Comparison of ENCODE assay signal across 8 mouse cellular contexts in the genomic region with DNA sequence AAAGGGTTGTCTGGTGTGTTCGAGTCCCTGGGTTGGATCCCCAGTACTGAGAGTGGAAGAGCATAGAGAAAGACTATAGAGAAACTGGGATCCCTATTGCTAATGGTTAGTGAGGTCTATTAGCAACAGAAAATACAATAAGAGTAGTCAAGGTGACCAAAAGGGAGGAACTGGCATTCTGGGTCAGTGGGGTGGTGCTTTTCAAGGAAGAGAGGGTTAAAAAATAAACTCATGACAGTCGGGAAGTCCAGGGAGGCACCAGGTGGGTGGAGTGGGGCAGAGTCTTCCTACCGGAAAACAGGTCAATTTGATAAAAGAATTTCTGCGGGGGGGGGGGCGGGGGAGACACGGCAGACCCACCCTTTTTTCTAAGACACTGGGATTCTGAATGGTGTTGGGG. TPM values are rescaled to one million over a fixed set of nuclear protein-coding genes. Genes with fewer than 3 reads are reported as not detected.
DNase-seq lines count a peak whose midpoint lies in the region; ATAC-seq and TF ChIP-seq lines count a peak whose summit lies in the region.

No protein-coding gene starts in this region.

- no peak for TF ChIP-seq CTCF in heart, postnatal 0 days (IDR thresholded peaks at IDR 0.05; ENCODE audit: low read depth)

- ATAC-seq in lung, embryonic 16.5 days (ENCODE audit: low read depth), result no peak
- no peak for ATAC-seq in heart, postnatal 0 days (ENCODE audit: insufficient read depth, low read depth)
- ATAC-seq in limb, embryonic 14.5 days (ENCODE audit: low FRiP score, low read depth), result no peak
- ATAC-seq in stomach, embryonic 14.5 days (ENCODE audit: insufficient number of reproducible peaks, insufficient read depth, low FRiP score, low read depth), result no peak

- peak overlapping the region; percentile 85 for H3K4me2 ChIP-seq in lung, embryonic 16.5 days (ENCODE audit: low read depth, low read length)
- peak overlapping the region; percentile 80 for H3K4me2 ChIP-seq in heart, postnatal 0 days (ENCODE audit: low read depth, low read length)
- peak overlapping the region; percentile 83 for H3K4me2 ChIP-seq in limb, embryonic 14.5 days (replicated peaks; ENCODE audit: low read depth, low read length, severe bottlenecking)
- peak overlapping the region; percentile 89 for H3K4me2 ChIP-seq in stomach, embryonic 14.5 days (replicated peaks; ENCODE audit: low read depth, low read length)

- no peaks in the 10 kb centered on the region for H3K27me3 ChIP-seq in lung, embryonic 16.5 days (ENCODE audit: control insufficient read depth, insufficient read depth, low read depth, low read length)
- no peaks in the 10 kb centered on the region for H3K27me3 ChIP-seq in heart, postnatal 0 days (ENCODE audit: control insufficient read depth, insufficient read depth, low read length)
- H3K27me3 ChIP-seq in limb, embryonic 14.5 days (ENCODE audit: control insufficient read depth, insufficient read depth, low read length), result no peaks in the 10 kb centered on the region
- H3K27me3 ChIP-seq in stomach, embryonic 14.5 days (ENCODE audit: control insufficient read depth, insufficient read depth, low read length), result no peaks in the 10 kb centered on the region

- H3K9ac ChIP-seq in lung, embryonic 16.5 days (ENCODE audit: low read length), result peak overlapping the region; percentile 59
- H3K9ac ChIP-seq in heart, postnatal 0 days (replicated peaks; ENCODE audit: low read depth, low read length), result peak overlapping the region; percentile 86
- peak overlapping the region; percentile 74; the same call in 1 of the 2 replicates for H3K9ac ChIP-seq in limb, embryonic 14.5 days (ENCODE audit: low read depth, low read length, severe bottlenecking)
- H3K9ac ChIP-seq in stomach, embryonic 14.5 days (replicated peaks; ENCODE audit: low read depth, low read length), result no peak overlapping the region

- TF ChIP-seq EP300 in heart, postnatal 0 days (IDR thresholded peaks at IDR 0.05; ENCODE audit: low read depth), result no peak

- peak overlapping the region; percentile 96 for H3K4me3 ChIP-seq in lung, embryonic 16.5 days (ENCODE audit: low read length)
- H3K4me3 ChIP-seq in heart, postnatal 0 days (ENCODE audit: low read depth, low read length), result peak overlapping the region; percentile 98
- peak overlapping the region; percentile 89 for H3K4me3 ChIP-seq in limb, embryonic 14.5 days (replicated peaks; ENCODE audit: low read length)
- H3K4me3 ChIP-seq in stomach, embryonic 14.5 days (ENCODE audit: low read depth, low read length), result peak overlapping the region; percentile 80

- peak overlapping the region; percentile 78 for H3K27ac ChIP-seq in lung, embryonic 16.5 days (ENCODE audit: low read length)
- H3K27ac ChIP-seq in heart, postnatal 0 days (ENCODE audit: low read depth), result peak overlapping the region; percentile 97
- H3K27ac ChIP-seq in limb, embryonic 14.5 days (replicated peaks; ENCODE audit: low read depth, low read length), result no peak overlapping the region
- H3K27ac ChIP-seq in stomach, embryonic 14.5 days (ENCODE audit: low read length), result peak overlapping the region; percentile 58; the same call in 1 of the 2 replicates

- 14% methylated on average over 6 of the region's 6 CpGs for WGBS in lung, embryonic 16.5 days
- 20% methylated on average over 6 of the region's 6 CpGs for WGBS in heart, postnatal 0 days
- WGBS in limb, embryonic 14.5 days, result 18% methylated on average over 5 of the region's 6 CpGs
- WGBS in stomach, embryonic 14.5 days, result 19% methylated on average over 6 of the region's 6 CpGs

- no peak for DNase-seq in lung, adult 18-20 months
- DNase-seq in heart, postnatal 0 days (ENCODE audit: low spot score), result no peak
- no peak for DNase-seq in limb, embryonic 14.5 days (ENCODE audit: low spot score)
- DNase-seq in spleen, postnatal 10 days (ENCODE audit: low spot score in 2 of 2), result no peak
- no peak for DNase-seq in adrenal gland, adult (ENCODE audit: inconsistent age in 2 of 2, low spot score in 1 of 2)
- DNase-seq in embryo, embryonic 10.5 days (ENCODE audit: low spot score), result no peak

- H3K36me3 ChIP-seq in lung, embryonic 16.5 days (ENCODE audit: control insufficient read depth, insufficient read depth, low read length), result no peaks in the 10 kb centered on the region
- 0 out of 2 replicates have a peak, but pooled peaks cover under 1% of the 10 kb centered on the region for H3K36me3 ChIP-seq in heart, postnatal 0 days (replicated peaks; ENCODE audit: control insufficient read depth, insufficient read depth, low read length)
- H3K36me3 ChIP-seq in limb, embryonic 14.5 days (ENCODE audit: control insufficient read depth, insufficient read depth, low read length), result no peaks in the 10 kb centered on the region
- no peaks in the 10 kb centered on the region for H3K36me3 ChIP-seq in stomach, embryonic 14.5 days (ENCODE audit: control insufficient read depth, insufficient read depth, low read length)

- H3K9me3 ChIP-seq in lung, embryonic 16.5 days (ENCODE audit: control insufficient read depth, low read length), result no peaks in the 10 kb centered on the region
- H3K9me3 ChIP-seq in heart, postnatal 0 days (replicated peaks; ENCODE audit: control insufficient read depth, low read length), result no peaks in the 10 kb centered on the region
- no peaks in the 10 kb centered on the region for H3K9me3 ChIP-seq in limb, embryonic 14.5 days (ENCODE audit: control insufficient read depth, low read length)
- no peaks in the 10 kb centered on the region for H3K9me3 ChIP-seq in stomach, embryonic 14.5 days (ENCODE audit: control insufficient read depth, low read depth, low read length)

- peaks cover 23% of the 10 kb centered on the region for H3K4me1 ChIP-seq in lung, embryonic 16.5 days (replicated peaks; ENCODE audit: control insufficient read depth, insufficient read depth, low read length)
- peaks cover 33% of the 10 kb centered on the region for H3K4me1 ChIP-seq in heart, postnatal 0 days (ENCODE audit: control insufficient read depth, insufficient read depth)
- peaks cover 20% of the 10 kb centered on the region for H3K4me1 ChIP-seq in limb, embryonic 14.5 days (ENCODE audit: control insufficient read depth, insufficient read depth, low read length)
- H3K4me1 ChIP-seq in stomach, embryonic 14.5 days (ENCODE audit: control insufficient read depth, insufficient read depth, low read length), result peaks cover 14% of the 10 kb centered on the region; the same call in 1 of the 2 replicates

- TF ChIP-seq POLR2A in limb, embryonic 14.5 days (IDR thresholded peaks at IDR 0.05; ENCODE audit: borderline replicate concordance, extremely low read depth, insufficient read depth, insufficient read length), result no peak

RNA-seq across cellular contexts. Expression of gene Ypel2, which starts 0.8 kb away (rescaled TPM):
- polyA plus RNA-seq in lung, embryonic 16.5 days (2015; fragmentation: Nextera tagmentation; extraction: Ambion mirVana), result 11.4 and 11.8 TPM in 2 replicates
- 16.3 and 18.4 TPM in 2 replicates for total RNA-seq in heart, postnatal 0 days (2014; rRNA removed; ENCODE audit: low replicate concordance)
- 16.1 and 17.8 TPM in 2 replicates for polyA plus RNA-seq in heart, postnatal 0 days (2015; fragmentation: Nextera tagmentation; extraction: Ambion mirVana)
- polyA plus RNA-seq in limb, embryonic 14.5 days (2012; rRNA removed), result 9.2 TPM in 2 replicates
- polyA plus RNA-seq in limb, embryonic 14.5 days (2014; fragmentation: Nextera tagmentation; extraction: Ambion mirVana), result 6.8 and 8.4 TPM in 2 replicates
- polyA plus RNA-seq in stomach, embryonic 14.5 days (2014; fragmentation: Nextera tagmentation; extraction: Ambion mirVana), result 6.6 and 7.5 TPM in 2 replicates
